Mouse (Mus musculus) cerebellum, adult 18-20 months (tissue): ENCODE measurements at regions not wholly inside any gene's neighbourhood (a gene's known extent, or its start where the extent isn't known, plus 50 kb on each side); places are given as distances from the start of the nearest gene placed in this dataset.

ENCODE experiments used
- DNase-seq, 2 experiments: peaks; one replicate each; pipeline ENCODE4 v3.0.0; 2021

- no peak for DNase-seq
These were observed 215.3 kb downstream of the Mreg start for GRCm38 (mm10) chr1:71996828-71997227.

GRCm38 (mm10) chr1:71996234-71996619 lies 215.9 kb downstream of the Mreg start:
- no peak for DNase-seq

- DNase-seq, result no peak
These were observed 216.4 kb downstream of the Mreg start for GRCm38 (mm10) chr1:71995573-71996233.

- no peak for DNase-seq
These were observed 221.2 kb downstream of the Mreg start for GRCm38 (mm10) chr1:71990936-71991335.

- DNase-seq, result no peak
These were observed 224.0 kb downstream of the Mreg start for GRCm38 (mm10) chr1:71988086-71988485.

- DNase-seq, result no peak
These were observed 226.1 kb downstream of the Mreg start for GRCm38 (mm10) chr1:71986047-71986446.

- no peak for DNase-seq
These were observed 228.3 kb downstream of the Mreg start for GRCm38 (mm10) chr1:71983786-71984185.

GRCm38 (mm10) chr1:71982423-71983262 lies 229.5 kb downstream of the Mreg start:
- DNase-seq, result no peak

- no peak for DNase-seq
These were observed 231.5 kb downstream of the Mreg start for GRCm38 (mm10) chr1:71980624-71981023.

- no peak for DNase-seq
These were observed 232.8 kb downstream of the Mreg start for GRCm38 (mm10) chr1:71979261-71979660.

GRCm38 (mm10) chr1:71977361-71977760 lies 234.7 kb downstream of the Mreg start:
- no peak for DNase-seq

- DNase-seq, result no peak
These were observed 237.4 kb downstream of the Mreg start for GRCm38 (mm10) chr1:71974715-71975114.

GRCm38 (mm10) chr1:71971943-71972342 lies 240.2 kb downstream of the Mreg start:
- no peak for DNase-seq

GRCm38 (mm10) chr1:71970771-71971170 lies 241.3 kb downstream of the Mreg start:
- DNase-seq, result no peak

- DNase-seq, result no peak
These were observed 244.5 kb downstream of the Mreg start for GRCm38 (mm10) chr1:71967574-71968104.

GRCm38 (mm10) chr1:71964450-71965126 lies 247.5 kb downstream of the Mreg start:
- DNase-seq, result no peak

- DNase-seq, result no peak
These were observed 255.2 kb downstream of the Mreg start for GRCm38 (mm10) chr1:71956940-71957339.

- no peak for DNase-seq
These were observed 256.8 kb downstream of the Mreg start for GRCm38 (mm10) chr1:71955331-71955730.

GRCm38 (mm10) chr1:71953292-71953691 lies 258.8 kb downstream of the Mreg start:
- no peak for DNase-seq

- no peak for DNase-seq
These were observed 262.6 kb downstream of the Mreg start for GRCm38 (mm10) chr1:71949549-71949948.

- DNase-seq, result no peak
These were observed 263.4 kb downstream of the Mreg start for GRCm38 (mm10) chr1:71948686-71949085.

- no peak for DNase-seq
These were observed 264.6 kb downstream of the Mreg start for GRCm38 (mm10) chr1:71947506-71947905.

- DNase-seq, result no peak
These were observed 265.2 kb downstream of the Mreg start for GRCm38 (mm10) chr1:71946911-71947310.
